Mouse (Mus musculus) central nervous system, embryonic 14 days (tissue): ENCODE data around the gene Gja10. TPM values are rescaled to one million over a fixed set of nuclear protein-coding genes. Genes with fewer than 3 reads are reported as not detected.

Experiments
- polyA plus RNA-seq: library from polyadenylated mRNA; depleted of rRNA; stranded (reverse); fragments of >200 nt; gene quantifications from 2 replicates; pipeline ENCODE4 v1.2.3, GENCODE M21; 2012; rRNA removed

Gja10 gene
- not detected in 2 replicates for polyA plus RNA-seq

GRCm38 (mm10) chr4:32602660-32603059 lies at the start of gene Gja10:
Gene Gja10 (minus strand): TSS chr4:32602760.

GRCm38 (mm10) chr4:32615034-32615881 lies 12.7 kb upstream of the Gja10 start, which contains the start of gene Casp8ap2:
Gene Casp8ap2 (plus strand): TSS chr4:32615451.

Other genes with a start within 250 kb of the Gja10 start
- 9.8 and 11.6 TPM in 2 replicates for gene Casp8ap2, start 12.7 kb upstream of the Gja10 start, polyA plus RNA-seq
- 42.2 and 47.2 TPM in 2 replicates for gene Mdn1, start 54.4 kb upstream of the Gja10 start, polyA plus RNA-seq
- gene Lyrm2, start 197.5 kb upstream of the Gja10 start, polyA plus RNA-seq: 98.3 and 112 TPM in 2 replicates